Mouse (Mus musculus) brain, embryonic 14.5 days (tissue): ENCODE measurements around the gene Large1. TPM values are rescaled to one million over a fixed set of nuclear protein-coding genes. Genes with fewer than 3 reads are reported as not detected.

Source experiments
- DNase-seq: peaks from one replicate; pipeline ENCODE4 v3.0.0-alpha.2; 2011; ENCODE audit warnings: low read depth
- CTCF ChIP-seq: fragments of 200-500 bp; IDR thresholded peaks from 2 replicates; pipeline ENCODE4 v1.5.1; 2012; ENCODE audit warnings: inconsistent platforms, mild to moderate bottlenecking, moderate library complexity, borderline replicate concordance; ENCODE audit not compliant: insufficient read depth, insufficient read length; ENCODE audit errors: extremely low read depth
- POLR2A ChIP-seq: fragments of 200-500 bp; IDR thresholded peaks from 2 replicates; pipeline ENCODE4 v1.6.1; 2012; ENCODE audit warnings: mild to moderate bottlenecking, inconsistent platforms, borderline replicate concordance; ENCODE audit not compliant: poor library complexity, insufficient read depth, insufficient read length, severe bottlenecking; ENCODE audit errors: extremely low read depth
- polyA plus RNA-seq: library from polyadenylated mRNA; depleted of rRNA; stranded (reverse); fragments of >200 nt; gene quantifications from 2 replicates; pipeline ENCODE4 v1.2.3, GENCODE M21; 2012

The Large1 gene
- polyA plus RNA-seq, 1 experiment, result 43.1 TPM

DNA sequence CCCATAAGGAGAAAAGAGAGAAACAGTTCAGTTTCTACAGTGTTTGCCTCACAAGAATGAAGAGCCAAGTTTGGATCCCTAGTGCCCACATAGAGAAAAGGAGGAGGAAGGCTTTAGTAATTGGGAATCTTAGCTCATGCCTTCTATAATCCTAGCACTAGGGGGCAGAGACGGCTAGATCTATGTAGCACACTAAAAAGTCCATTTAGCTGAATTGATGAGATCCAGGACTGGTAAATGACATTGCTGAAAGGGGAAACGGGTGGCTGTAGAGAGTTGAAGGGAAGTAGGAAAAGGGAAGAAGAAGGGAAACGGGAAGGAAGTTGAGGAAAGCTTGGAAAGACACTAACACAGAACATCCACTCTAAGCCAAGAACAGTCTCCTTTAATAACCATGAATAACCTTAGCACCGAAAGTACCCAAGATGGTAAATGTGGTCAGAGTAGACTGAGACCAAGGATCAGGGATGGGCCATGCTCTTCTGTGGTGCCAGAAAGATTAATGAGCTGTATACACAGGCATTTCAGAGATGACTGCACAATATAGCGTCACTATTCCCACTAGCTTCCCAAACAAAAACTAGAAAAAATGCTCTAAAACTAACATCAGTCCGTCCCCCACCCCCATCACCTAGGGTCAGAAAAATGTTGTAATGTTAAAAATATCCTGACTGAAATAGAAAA is 119.8 kb downstream of the Large1 start:
- TF ChIP-seq CTCF, result peak; percentile 44; the same call in 1 of the 2 replicates
- no peak for TF ChIP-seq POLR2A
- peak; percentile 71 for DNase-seq

DNA sequence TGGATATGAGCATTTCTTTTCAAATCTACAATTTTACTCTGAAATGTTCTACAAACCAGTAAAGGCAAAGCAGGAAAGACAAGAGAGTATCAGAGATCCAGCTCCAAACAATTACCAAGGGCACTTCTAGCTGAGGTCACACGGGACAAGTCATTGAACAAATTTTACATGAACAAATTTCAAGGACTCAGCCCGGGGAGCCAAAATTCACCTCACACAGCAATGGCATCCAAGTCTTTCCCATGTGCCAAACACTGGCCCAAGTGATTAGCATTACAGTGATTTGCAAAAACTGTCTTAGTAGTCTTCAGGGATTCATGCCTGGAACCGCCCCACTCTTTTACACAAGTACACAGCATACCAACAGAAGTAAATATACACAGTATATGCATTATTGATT is 126.5 kb downstream of the Large1 start:
- TF ChIP-seq CTCF (no peak), POLR2A (no peak)
- no peak for DNase-seq

DNA sequence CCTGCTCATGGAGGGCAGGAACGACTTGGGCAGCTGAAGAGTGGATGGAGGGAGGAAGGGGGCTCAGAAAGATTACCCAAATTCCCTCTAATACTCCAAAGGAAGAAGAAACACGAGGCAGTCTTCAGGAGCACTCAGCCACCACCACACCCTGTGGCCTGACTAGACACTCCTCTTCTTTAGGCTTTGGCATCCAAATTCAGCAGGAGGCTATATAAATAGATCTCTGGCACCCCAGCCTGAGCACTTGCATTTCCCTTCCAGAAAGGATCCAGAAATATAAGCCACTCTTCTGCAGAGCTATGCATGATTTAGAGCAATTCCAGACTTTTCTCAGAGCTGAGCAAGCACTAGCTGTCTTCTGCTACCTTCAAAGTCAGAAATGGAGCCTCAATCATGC is 127.7 kb downstream of the Large1 start:
- DNase-seq, result no peak

DNA sequence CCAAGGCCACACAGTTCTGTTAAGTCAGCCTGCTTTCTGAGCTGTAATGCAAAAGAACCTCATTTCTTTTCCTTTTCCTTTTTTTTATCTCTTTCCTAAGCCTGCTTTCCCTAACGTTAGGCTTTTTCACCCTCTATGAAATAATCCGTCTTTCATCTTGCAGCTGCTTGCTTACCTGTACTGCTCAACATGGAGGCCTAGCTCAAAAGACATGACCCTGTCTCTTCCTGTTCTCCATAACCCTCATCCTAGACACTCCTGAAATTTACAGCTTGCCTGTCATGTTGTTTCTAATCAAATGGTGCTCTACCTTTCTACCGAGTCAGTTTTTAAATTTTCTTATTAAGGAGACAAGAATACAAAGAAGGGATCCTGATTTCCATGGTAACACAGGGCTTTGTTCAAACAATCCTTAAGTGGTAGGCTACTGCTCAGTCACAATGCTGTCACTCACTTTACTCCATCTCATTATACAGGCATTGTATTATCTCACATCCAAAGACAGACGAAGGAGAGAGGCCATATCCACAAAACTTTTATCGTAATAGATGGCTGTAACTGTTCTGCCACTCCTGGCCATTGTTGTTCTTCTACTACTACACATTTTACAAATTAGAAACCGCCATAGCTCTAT is 134.0 kb downstream of the Large1 start:
- DNase-seq, result peak; percentile 50
- TF ChIP-seq CTCF (no peak), POLR2A (no peak)

More for the DNA sequence above, 127.7 kb downstream of the Large1 start:
- TF ChIP-seq POLR2A, result no peak
- no peak for TF ChIP-seq CTCF

DNA sequence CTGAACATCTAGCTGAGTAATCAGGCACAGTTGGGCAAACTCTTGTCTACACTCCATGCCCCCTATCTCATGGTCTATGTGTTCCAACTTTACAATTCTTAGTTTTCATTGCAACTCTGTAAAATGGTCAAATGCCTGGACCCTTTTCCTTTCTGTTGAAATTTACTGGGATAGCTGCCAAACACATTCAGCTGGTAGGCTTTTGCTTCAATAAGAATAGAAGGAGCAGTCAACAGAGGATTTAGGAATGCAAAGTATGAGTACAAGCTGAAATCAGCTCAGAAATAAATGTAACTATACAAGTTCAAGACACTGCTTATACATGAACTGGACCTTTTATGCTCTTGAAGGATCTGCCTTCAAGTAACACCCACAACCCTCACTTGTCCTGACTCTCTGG is 146.5 kb downstream of the Large1 start:
- DNase-seq, result peak; percentile 47
- TF ChIP-seq CTCF, result no peak
- TF ChIP-seq POLR2A, result no peak

DNA sequence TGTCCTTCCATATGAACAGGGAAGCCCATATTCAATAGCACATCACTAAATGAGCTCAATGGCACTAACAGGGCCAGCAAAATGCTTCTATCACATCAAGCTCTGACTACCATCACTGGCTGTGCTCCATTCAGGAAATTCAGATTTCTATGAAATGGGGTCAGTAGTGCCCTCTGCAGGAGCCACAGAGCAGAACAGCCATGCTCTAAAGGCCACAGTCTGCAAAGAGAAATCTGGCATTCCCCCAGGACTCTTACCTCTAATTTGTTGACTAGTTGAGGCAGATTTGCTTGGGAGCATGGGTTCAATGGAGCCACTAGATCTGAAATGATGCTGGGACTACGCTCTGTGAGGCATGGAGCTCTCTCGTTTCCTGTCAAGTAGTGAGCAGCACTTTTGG is 151.5 kb downstream of the Large1 start:
- TF ChIP-seq POLR2A, result no peak

DNA sequence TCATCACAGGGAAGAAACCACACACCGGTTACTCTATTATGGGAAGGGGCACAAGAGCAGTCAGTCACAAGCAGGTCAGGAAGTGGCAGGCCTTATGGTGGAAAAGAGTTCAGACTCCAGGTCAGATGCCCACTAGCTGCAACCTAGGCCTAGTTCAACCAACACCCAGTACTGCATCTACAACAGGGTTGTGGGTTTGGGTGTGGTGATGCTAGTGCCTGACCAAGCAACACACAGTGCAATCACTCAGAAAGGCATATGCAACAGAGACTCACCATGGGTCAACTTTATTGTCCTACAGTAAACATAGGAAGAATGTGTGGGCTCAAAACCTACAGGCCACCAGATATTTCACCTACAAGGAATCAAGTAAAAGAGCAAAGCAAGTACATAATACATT is 155.6 kb downstream of the Large1 start:
- DNase-seq, result no peak
- no peak for TF ChIP-seq POLR2A
- TF ChIP-seq CTCF, result no peak

More for the DNA sequence above, 151.5 kb downstream of the Large1 start:
- no peak for DNase-seq

DNA sequence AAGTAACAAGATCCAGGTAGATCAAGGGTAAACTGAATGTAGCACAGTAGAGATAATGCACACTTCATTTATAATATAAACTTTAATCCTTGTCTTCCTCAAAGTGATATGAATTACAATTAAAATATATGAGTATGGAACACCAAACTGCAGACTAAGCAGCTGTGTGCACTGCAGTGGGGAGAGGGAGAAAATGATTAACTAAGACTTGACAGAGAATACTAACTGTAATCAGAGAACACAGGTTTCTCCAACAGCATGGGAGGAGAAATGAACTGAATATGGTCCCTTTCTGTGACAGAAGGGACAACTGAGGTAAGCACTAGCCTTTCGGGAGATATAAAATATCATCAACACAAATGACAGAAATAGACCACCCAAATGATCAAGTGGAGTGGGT is 164.7 kb downstream of the Large1 start:
- TF ChIP-seq POLR2A (no peak), CTCF (no peak)
- DNase-seq, result no peak

DNA sequence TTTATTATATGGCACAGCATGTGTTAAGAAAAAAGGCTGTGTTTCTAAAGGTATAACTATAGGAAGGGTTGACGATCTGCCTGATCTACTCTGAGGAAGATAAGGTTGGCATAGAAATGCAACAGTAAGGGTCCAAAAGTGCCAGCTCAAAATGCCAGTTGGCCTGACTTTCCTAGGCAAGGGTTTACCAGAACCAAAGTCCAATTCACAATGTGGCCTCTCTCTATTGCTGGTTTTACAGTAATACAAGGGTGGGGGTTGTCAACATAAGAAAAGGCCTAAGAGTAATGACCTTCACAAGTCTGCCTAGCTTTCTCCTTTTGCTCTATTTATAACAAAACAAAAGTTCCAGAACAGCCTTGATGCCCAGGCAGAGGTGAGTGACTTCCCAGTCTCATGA is 166.0 kb downstream of the Large1 start:
- DNase-seq, result no peak
- TF ChIP-seq CTCF, result no peak
- TF ChIP-seq POLR2A, result no peak

DNA sequence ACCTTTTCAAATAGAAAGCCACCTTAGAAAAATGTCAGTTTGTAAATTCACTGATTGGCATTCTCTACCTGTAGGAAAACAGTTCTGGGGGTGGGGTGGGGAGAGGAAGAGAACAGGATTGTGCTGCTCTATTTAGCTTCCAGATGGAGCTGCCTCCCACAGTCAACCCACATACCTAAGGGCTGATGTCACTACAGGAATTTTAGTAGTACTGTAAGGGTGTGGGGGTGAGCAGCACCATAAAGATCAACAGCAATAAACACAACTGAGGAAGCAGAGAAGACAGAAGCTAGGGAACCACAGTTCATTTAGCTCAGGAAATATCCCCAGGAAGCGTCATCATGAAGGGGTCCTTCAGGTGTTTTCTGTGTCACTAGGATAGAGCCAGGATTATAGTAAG is 174.9 kb downstream of the Large1 start:
- no peak for DNase-seq
- no peak for TF ChIP-seq POLR2A
- TF ChIP-seq CTCF, result no peak

DNA sequence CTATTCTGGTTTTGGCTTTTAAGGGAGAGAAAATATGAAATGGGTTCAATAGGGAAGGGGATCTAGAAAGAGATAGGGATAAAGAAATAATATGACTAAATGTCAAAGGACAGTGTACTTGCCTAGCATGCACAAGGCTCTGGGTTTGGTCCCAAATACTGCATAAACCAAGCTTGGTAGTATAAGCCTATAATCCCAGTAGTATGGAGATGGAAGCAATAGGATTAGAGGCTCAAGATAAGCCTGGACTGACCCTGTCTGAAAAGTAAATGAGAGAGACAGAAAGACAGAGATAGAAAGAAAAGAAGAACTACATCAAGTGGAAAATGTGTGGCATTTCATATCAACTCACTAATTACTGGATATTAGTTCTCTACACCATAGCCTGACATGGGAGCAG is 180.7 kb downstream of the Large1 start:
- no peak for DNase-seq
- TF ChIP-seq POLR2A (no peak), CTCF (no peak)

DNA sequence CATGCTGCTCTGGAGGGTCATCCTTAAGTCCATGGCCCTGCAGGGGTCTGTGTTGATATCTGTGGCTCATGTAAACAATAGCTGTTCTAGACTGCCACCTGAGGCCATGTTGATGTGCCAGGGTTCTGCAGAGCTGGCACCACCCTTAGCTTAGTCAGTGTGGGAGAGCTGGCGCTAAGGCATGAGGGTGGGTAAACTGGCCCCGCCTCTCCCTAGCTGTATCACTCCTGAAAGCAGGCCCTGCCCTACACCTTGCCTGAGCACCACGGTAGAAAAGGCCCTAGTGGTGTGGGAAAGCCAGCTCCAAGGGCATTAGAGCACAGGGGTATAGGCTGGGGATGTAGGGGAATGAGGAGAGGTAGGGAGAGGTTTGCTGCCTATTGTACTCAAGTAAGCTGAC is 191.3 kb downstream of the Large1 start:
- TF ChIP-seq CTCF, result no peak
- no peak for TF ChIP-seq POLR2A
- no peak for DNase-seq
